Mouse (Mus musculus) ES-Bruce4 (cell line): ENCODE measurements around the gene Rhbdf2. TPM values are rescaled to one million over a fixed set of nuclear protein-coding genes. Genes with fewer than 3 reads are reported as not detected.

ENCODE experiments used
- H3K27ac ChIP-seq: 2 replicates; pipeline ENCODE4 v1.5.1; 2012; ENCODE audit warnings: low read length, inconsistent platforms; ENCODE audit not compliant: insufficient read depth
- H3K27me3 ChIP-seq: 2 replicates; pipeline ENCODE4 v1.6.1; 2012; ENCODE audit warnings: mild to moderate bottlenecking, low read length, inconsistent platforms; ENCODE audit not compliant: control insufficient read depth, poor library complexity, insufficient read depth, severe bottlenecking
- H3K36me3 ChIP-seq: 2 replicates; pipeline ENCODE4 v1.6.1; 2012; ENCODE audit warnings: inconsistent platforms, mild to moderate bottlenecking, low read length, moderate library complexity; ENCODE audit not compliant: control insufficient read depth, poor library complexity, insufficient read depth, severe bottlenecking
- H3K4me1 ChIP-seq: one replicate; pipeline ENCODE4 v1.8.1; 2011; ENCODE audit warnings: low read length; ENCODE audit not compliant: control insufficient read depth, insufficient read depth
- H3K4me3 ChIP-seq: 2 replicates; pipeline ENCODE4 v1.5.1; 2011; ENCODE audit warnings: low read depth, mild to moderate bottlenecking, low read length
- H3K9ac ChIP-seq: 2 replicates; pipeline ENCODE4 v1.6.1; 2012; ENCODE audit warnings: low read depth, mild to moderate bottlenecking, inconsistent platforms; ENCODE audit not compliant: poor library complexity, severe bottlenecking
- H3K9me3 ChIP-seq: replicated peaks from 2 replicates; pipeline ENCODE4 v1.6.1; 2012; ENCODE audit warnings: mild to moderate bottlenecking, low read length, inconsistent platforms; ENCODE audit not compliant: control insufficient read depth, poor library complexity, insufficient read depth, severe bottlenecking
- CTCF ChIP-seq: IDR thresholded peaks from one replicate; pipeline ENCODE4 v1.8.1; 2011; ENCODE audit warnings: low read depth, low read length
- EP300 ChIP-seq: IDR thresholded peaks from 2 replicates; pipeline ENCODE4 v1.6.1; 2011; ENCODE audit warnings: low read depth, low read length; ENCODE audit not compliant: insufficient read depth
- POLR2A ChIP-seq: IDR thresholded peaks from one replicate; pipeline ENCODE4 v1.8.1; 2011; ENCODE audit warnings: low read length; ENCODE audit not compliant: insufficient read depth
- polyA plus RNA-seq: library from polyadenylated mRNA; stranded (reverse); fragments of >200 nt; gene quantifications from 2 replicates; pipeline ENCODE4 v1.2.4, GENCODE M21; 2011; ENCODE audit warnings: low read depth; ENCODE audit not compliant: missing spikeins, insufficient read depth, insufficient read length

Rhbdf2 gene
- polyA plus RNA-seq, 1 experiment, result 36.5 TPM

DNA sequence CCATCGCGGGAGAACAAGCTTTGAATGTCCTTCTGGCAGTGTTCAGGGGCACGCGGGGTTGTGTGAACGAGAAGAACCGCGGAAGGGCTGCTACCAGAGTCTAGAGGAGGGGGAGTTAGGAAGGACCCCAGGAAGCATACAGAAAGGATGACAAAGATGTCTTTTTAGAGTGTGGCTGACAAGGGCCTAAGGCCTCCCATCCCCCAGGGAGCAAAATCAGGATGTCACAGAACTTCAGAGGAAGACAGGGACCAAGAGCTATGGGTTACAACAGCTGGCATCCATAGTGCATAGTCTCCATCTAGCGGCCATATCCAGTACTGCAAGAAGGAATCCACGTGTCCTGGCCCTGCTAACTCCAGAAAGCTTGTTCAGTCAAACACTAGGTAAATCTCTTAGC lies 1.9 kb upstream of the Rhbdf2 start:
- Histone ChIP-seq H3K27ac (no peak overlapping the region), H3K9ac (no peak overlapping the region), H3K27me3 (no peaks in the 10 kb centered on the region), H3K9me3 (no peaks in the 10 kb centered on the region), H3K36me3 (no peaks in the 10 kb centered on the region), H3K4me1 (peaks cover 7% of the 10 kb centered on the region), H3K4me3 (no peak overlapping the region)
- no peak for TF ChIP-seq EP300
- TF ChIP-seq CTCF, result peak; percentile 69
- TF ChIP-seq POLR2A, result no peak

DNA sequence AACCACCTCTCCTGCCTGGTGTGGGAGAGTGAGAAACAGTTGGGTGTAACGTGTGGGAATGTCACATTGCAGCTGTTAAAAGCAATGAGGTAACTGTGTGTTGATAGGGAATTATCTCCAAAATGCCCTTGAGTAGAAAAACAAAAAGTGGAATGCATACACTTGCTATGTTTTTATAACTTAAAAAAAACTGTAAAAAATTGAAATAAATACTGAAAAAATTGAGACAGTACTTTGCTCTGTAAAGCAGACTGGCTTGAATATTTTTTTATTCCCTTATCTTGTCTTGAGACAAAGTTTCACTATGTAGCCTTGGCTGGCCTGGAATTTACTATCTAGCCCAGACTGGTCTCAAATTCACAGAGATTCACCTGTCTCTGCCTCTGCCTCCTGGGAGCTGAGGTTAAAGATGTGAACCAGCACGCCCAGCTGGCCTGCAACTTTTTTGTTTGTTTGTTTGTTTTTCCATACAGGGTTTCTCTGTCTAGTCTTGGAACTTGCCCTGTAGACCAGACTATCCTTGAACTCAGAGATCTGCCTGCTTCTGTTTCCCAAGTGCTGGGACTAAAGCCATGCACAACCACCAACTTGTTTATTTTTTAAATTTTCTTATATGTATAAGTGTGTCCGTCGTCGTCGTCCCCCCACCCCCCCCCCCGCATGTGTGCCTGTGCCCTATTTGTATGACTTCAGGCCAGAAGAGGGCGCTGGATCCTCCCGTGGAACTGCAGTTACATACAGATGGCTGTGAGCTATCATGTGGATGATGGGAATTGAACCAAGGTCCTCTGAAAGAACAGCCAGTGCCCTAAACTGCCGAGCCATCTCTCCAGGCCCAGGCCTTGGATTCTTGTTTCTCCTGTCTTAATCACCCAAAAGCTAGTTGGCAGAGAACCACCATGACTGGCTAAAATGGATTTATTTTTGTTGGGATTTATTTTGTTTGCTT lies 527 bp upstream of the Rhbdf2 start:
- H3K4me1 ChIP-seq, result peaks cover 7% of the 10 kb centered on the region
- TF ChIP-seq CTCF (peak; percentile 39), POLR2A (no peak), EP300 (no peak)
- H3K36me3 ChIP-seq, result no peaks in the 10 kb centered on the region
- no peaks in the 10 kb centered on the region for H3K27me3 ChIP-seq
- no peak overlapping the region for H3K4me3 ChIP-seq
- no peak overlapping the region for H3K27ac ChIP-seq
- H3K9me3 ChIP-seq, result no peaks in the 10 kb centered on the region
- H3K9ac ChIP-seq, result no peak overlapping the region

DNA sequence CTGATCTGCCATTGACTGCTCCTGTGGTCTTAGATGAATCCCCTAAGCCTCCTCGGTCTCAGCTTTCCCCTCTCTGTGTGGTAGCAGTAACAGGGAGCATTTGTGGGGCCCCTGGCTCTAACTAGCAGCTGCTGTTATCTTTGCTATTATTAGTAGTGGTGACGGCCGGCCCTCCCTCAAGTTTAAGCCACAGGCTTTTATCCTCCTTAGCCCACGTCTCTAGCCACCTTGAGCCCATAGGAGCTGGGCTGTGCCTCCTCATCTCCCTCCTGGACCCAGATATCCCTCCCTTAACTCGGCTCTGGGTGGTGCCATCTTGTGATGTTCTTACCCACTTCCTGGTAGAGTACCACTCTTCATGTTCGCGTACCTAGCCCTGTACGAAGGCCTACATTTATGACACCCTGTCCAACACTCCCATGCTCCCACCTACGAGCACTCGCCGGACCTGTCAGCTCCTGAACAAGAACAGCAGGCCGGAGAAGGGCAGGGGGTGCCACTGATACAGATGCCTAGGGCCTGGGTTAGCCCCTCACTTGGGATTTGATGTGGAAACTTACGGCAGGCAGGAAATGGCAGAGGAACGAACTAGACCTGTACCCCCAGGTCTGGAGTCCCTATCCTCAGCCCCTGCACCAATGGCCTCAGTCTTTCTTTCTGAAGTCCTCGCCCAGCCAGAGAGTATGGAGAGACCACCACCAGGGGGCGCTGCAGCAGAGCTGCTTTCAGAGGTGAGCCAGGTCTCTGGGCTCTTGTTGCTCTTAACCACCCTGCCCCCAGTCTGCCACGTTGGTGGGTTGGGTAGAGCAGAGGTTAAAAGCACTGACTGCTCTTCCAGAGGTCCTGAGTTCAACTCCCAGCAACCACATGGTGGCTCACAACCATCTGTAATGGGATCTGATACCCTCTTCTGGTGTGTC lies 1.5 kb downstream of the Rhbdf2 start:
- TF ChIP-seq EP300, result 0 out of 2 replicates have a peak, but pooled peaks have one; percentile 27
- TF ChIP-seq POLR2A, result no peak
- peak; percentile 89 for TF ChIP-seq CTCF
- Histone ChIP-seq H3K27ac (peak overlapping the region; percentile 91), H3K4me1 (peaks cover 12% of the 10 kb centered on the region), H3K4me3 (0 out of 2 replicates have a peak overlapping the region, but pooled peaks have one; percentile 7), H3K27me3 (no peaks in the 10 kb centered on the region), H3K9ac (peak overlapping the region; percentile 86), H3K36me3 (no peaks in the 10 kb centered on the region), H3K9me3 (no peaks in the 10 kb centered on the region)

DNA sequence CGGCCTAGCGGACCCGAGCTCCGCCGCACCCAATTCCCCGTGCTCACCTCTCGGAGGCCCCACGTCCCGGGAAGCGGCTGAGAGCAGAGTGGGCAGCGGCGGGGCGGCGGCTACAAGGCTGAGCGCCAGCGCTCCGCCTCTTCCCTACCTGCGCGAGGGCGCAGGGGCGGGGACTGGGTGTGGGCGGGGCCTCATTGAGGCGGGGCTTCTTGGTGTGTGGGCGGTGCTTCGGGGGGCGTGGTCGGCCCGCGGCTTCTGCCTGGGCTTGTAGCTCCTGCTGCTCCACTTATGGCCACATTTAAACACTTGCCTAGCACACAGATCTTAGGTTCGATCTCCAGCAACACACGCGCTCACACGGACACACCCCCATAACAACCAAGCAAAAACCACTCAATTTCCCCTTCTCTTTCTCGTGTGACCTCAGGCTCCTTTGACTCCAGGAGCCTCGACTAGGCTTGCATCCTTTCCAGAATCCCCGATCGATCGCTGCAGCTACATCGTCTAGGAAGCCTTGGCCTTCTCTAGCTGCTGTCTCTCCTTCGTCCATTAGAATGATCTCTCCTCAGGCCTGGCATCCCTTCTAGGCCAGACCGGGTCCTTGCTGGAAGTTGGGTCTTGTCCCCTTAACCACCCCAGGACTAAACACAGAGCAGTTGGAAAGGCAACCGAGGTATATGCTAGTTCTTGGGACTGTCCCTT lies 2.5 kb downstream of the Rhbdf2 start:
- H3K36me3 ChIP-seq, result no peaks in the 10 kb centered on the region
- H3K27me3 ChIP-seq, result no peaks in the 10 kb centered on the region
- H3K9ac ChIP-seq, result peak overlapping the region; percentile 86
- peak overlapping the region; percentile 91 for H3K27ac ChIP-seq
- H3K9me3 ChIP-seq, result no peaks in the 10 kb centered on the region
- H3K4me1 ChIP-seq, result peaks cover 13% of the 10 kb centered on the region
- no peak for TF ChIP-seq CTCF
- TF ChIP-seq POLR2A, result peak; percentile 93
- TF ChIP-seq EP300, result 0 out of 2 replicates have a peak, but pooled peaks have one; percentile 23
- peak overlapping the region; percentile 86 for H3K4me3 ChIP-seq

DNA sequence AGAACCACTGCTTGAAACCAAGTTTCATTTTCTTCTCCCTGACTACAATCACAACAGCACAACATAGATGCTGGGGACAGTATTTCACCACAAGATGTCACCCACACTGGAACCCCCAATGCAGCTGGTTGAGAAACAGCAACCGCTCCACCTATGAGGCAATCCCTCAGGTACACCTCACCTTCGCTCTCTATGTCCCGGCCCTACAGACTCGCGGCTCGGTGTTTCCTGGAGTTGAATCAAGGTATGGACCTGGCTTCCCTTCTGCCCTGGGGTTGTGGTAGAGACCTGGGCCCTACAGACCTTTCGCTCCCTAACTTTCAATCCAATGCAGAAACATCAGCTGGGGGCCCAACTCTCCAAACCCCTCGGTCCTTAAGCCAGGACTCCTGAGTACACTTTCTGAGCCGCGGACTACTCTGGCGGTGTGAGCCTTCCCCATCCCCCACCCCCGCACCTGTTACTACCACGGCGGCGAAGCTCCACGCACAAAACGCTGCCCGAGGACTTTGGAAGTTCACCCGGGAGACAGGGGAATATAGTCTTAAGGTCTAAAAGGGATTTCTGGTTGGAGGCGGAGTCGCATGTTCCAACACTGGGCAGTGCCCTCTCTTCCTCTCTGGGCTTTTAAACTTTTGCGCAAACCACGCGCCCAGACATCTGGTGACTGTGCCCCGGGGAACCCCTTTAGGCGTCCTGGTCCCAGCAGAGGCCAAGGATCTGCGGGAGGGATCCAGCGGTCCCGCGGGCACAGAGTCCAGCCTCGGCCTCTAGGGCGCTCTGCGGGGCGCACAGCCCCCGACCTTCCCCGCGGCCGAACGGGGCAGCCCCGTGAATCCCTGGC lies 3.3 kb downstream of the Rhbdf2 start:
- Histone ChIP-seq H3K9me3 (no peaks in the 10 kb centered on the region), H3K4me3 (peak overlapping the region; percentile 86), H3K36me3 (no peaks in the 10 kb centered on the region), H3K27me3 (no peaks in the 10 kb centered on the region), H3K27ac (no peak overlapping the region), H3K4me1 (peaks cover 13% of the 10 kb centered on the region), H3K9ac (peak overlapping the region; percentile 86)
- TF ChIP-seq POLR2A (no peak), EP300 (no peak), CTCF (no peak)
